Mouse (Mus musculus) stomach, postnatal 0 days (tissue): ENCODE measurements around the gene Spg20.

Experiments
- CTCF ChIP-seq: IDR thresholded peaks from 2 replicates; pipeline ENCODE4 v1.5.1; 2016; ENCODE audit warnings: antibody characterized with exemption, low read depth, mild to moderate bottlenecking, moderate library complexity
- EP300 ChIP-seq: optimal IDR thresholded peaks from 2 replicates; pipeline ENCODE3; 2016; ENCODE audit warnings: antibody characterized with exemption

DNA sequence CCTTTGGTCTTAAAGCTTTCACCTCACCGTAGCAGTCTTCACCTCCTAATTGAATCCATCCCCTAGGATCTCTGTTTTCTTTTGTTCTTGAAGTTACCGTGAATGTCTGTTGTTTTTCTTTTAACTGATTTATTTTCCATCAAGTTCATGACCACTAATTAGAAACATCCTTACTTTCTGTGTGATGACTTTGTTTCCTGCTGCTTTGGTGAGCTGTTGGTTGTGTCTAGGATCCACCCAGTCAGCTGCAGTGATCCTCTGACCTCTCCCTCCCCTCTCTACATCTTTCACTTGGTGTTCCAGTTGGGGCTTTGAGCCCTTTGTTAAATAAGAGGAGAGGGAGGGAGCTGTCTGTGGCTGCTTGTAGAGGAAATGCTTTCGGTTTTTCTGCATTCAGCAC lies 36.2 kb downstream of the Spg20 start:
- TF ChIP-seq CTCF (no peak), EP300 (no peak)
